Mouse (Mus musculus) hindbrain, embryonic 12.5 days (tissue): ENCODE results near the gene Opn1mw. TPM values are rescaled to one million over a fixed set of nuclear protein-coding genes. Genes with fewer than 3 reads are reported as not detected.

Experiments used
- ATAC-seq: fragments of 200-750 bp; cut with Nextera tagmentation; 2 replicates; pipeline ENCODE4 v1.8.0; 2017; ENCODE audit warnings: moderate TSS enrichment; ENCODE audit not compliant: low FRiP score
- H3K27ac ChIP-seq: fragments of 300-500 bp; sonication (generic); 2 replicates; pipeline ENCODE4 v1.5.1; 2016; ENCODE audit warnings: mild to moderate bottlenecking
- H3K27me3 ChIP-seq: fragments of 300-500 bp; sonication (generic); 2 replicates; pipeline ENCODE4 v1.6.1; 2016; ENCODE audit warnings: mild to moderate bottlenecking
- H3K36me3 ChIP-seq: fragments of 300-500 bp; sonication (generic); 2 replicates; pipeline ENCODE4 v1.6.1; 2016; ENCODE audit warnings: mild to moderate bottlenecking
- H3K4me1 ChIP-seq: fragments of 300-500 bp; sonication (generic); 2 replicates; pipeline ENCODE4 v1.6.1; 2016
- H3K4me2 ChIP-seq: fragments of 300-500 bp; sonication (generic); replicated peaks from 2 replicates; pipeline ENCODE4 v1.6.1; 2016; ENCODE audit warnings: mild to moderate bottlenecking
- H3K4me3 ChIP-seq: fragments of 300-500 bp; sonication (generic); 2 replicates; pipeline ENCODE4 v1.5.1; 2016; ENCODE audit warnings: mild to moderate bottlenecking
- H3K9ac ChIP-seq: fragments of 300-500 bp; sonication (generic); 2 replicates; pipeline ENCODE4 v1.6.1; 2016; ENCODE audit warnings: mild to moderate bottlenecking, moderate library complexity
- H3K9me3 ChIP-seq: fragments of 300-500 bp; sonication (generic); replicated peaks from 2 replicates; pipeline ENCODE4 v1.6.1; 2016; ENCODE audit warnings: mild to moderate bottlenecking
- WGBS: fragments of 180-500 bp; shearing (Covaris S2); methylation state at CpG from one replicate; pipeline ENCODE4 v1.1.7; 2016; 5-methylcytosine and 5-hydroxymethylcytosine counted together
- polyA plus RNA-seq: library from polyadenylated mRNA; unstranded; fragments of >200 nt; fragmentation: Nextera tagmentation; extraction: Ambion mirVana; gene quantifications from 2 replicates; pipeline ENCODE4 v1.2.1, GENCODE M21; 2016

The Opn1mw gene
- polyA plus RNA-seq, 1 experiment from 2014 or later = not detected

- no peaks in the 10 kb centered on the region for H3K9me3 ChIP-seq
- no peak within 1 kb of the TSS for H3K9ac ChIP-seq
- 83% methylated on average over 1 of the region's 1 CpGs for WGBS
- H3K4me3 ChIP-seq = no peak within 1 kb of the TSS
- no peaks in the 10 kb centered on the region for H3K36me3 ChIP-seq
- no peak for ATAC-seq
- H3K4me1 ChIP-seq = no peaks in the 10 kb centered on the region
- H3K27me3 ChIP-seq = no peaks in the 10 kb centered on the region
- H3K4me2 ChIP-seq = no peak within 1 kb of the TSS
- no peak within 1 kb of the TSS for H3K27ac ChIP-seq
These were observed 40.5 kb downstream of the Opn1mw start, which contains the start of gene Tex28 for GRCm38 (mm10) chrX:74167738-74168137. Gene Tex28 (minus strand): TSS chrX:74167838.

GRCm38 (mm10) chrX:74176959-74177358 is 49.7 kb downstream of the Opn1mw start, which contains the start of gene Tktl1:
Gene Tktl1 (plus strand): TSS chrX:74177259.
- Histone ChIP-seq H3K36me3 (no peaks in the 10 kb centered on the region), H3K4me1 (no peaks in the 10 kb centered on the region), H3K4me3 (no peak within 1 kb of the TSS), H3K27ac (no peak within 1 kb of the TSS), H3K4me2 (no peak within 1 kb of the TSS), H3K9me3 (no peaks in the 10 kb centered on the region), H3K27me3 (no peaks in the 10 kb centered on the region), H3K9ac (no peak within 1 kb of the TSS)
- 88% methylated on average over 17 of the region's 17 CpGs for WGBS
- no peak for ATAC-seq

Other genes with a start within 250 kb of the Opn1mw start
- 0.19 and 0.20 TPM in 2 replicates for gene Avpr2, start 235.4 kb upstream of the Opn1mw start, polyA plus RNA-seq
- 45.6 and 58.4 TPM in 2 replicates for gene L1cam, start 231.4 kb upstream of the Opn1mw start, polyA plus RNA-seq
- gene Arhgap4, start 205.6 kb upstream of the Opn1mw start, polyA plus RNA-seq = 2.7 and 3.4 TPM in 2 replicates
- 105 and 118 TPM in 2 replicates for gene Naa10, start 205.5 kb upstream of the Opn1mw start, polyA plus RNA-seq
- gene Renbp, start 196.6 kb upstream of the Opn1mw start, polyA plus RNA-seq = 19.7 and 20.3 TPM in 2 replicates
- gene Hcfc1, start 161.1 kb upstream of the Opn1mw start, polyA plus RNA-seq = 77.4 and 78.6 TPM in 2 replicates
- 53.9 and 58.2 TPM in 2 replicates for gene Irak1, start 103.5 kb upstream of the Opn1mw start, polyA plus RNA-seq
- 14.9 and 16.7 TPM in 2 replicates for gene Mecp2, start 7.9 kb downstream of the Opn1mw start, polyA plus RNA-seq
- not detected in 2 replicates for gene Tex28, start 40.4 kb downstream of the Opn1mw start, polyA plus RNA-seq
- 0.10 and 0.18 TPM in 2 replicates for gene Tktl1, start 49.8 kb downstream of the Opn1mw start, polyA plus RNA-seq
- 253 and 262 TPM in 2 replicates for gene Flna, start 122.4 kb downstream of the Opn1mw start, polyA plus RNA-seq
- 17.0 and 18.2 TPM in 2 replicates for gene Emd, start 127.2 kb downstream of the Opn1mw start, polyA plus RNA-seq
- gene Rpl10, start 143.3 kb downstream of the Opn1mw start, polyA plus RNA-seq = 520 and 550 TPM in 2 replicates
- 80.2 and 85.6 TPM in 2 replicates for gene Taz, start 154.4 kb downstream of the Opn1mw start, polyA plus RNA-seq
- 6.3 and 6.5 TPM in 2 replicates for gene Dnase1l1, start 154.9 kb downstream of the Opn1mw start, polyA plus RNA-seq
- gene Atp6ap1, start 169.6 kb downstream of the Opn1mw start, polyA plus RNA-seq = 140 and 143 TPM in 2 replicates
- gene Gdi1, start 177.5 kb downstream of the Opn1mw start, polyA plus RNA-seq = 697 and 732 TPM in 2 replicates
- 62.3 and 65.8 TPM in 2 replicates for gene Fam50a, start 185.6 kb downstream of the Opn1mw start, polyA plus RNA-seq
- 48.6 and 51.8 TPM in 2 replicates for gene Plxna3, start 201.6 kb downstream of the Opn1mw start, polyA plus RNA-seq
- gene Lage3, start 226.2 kb downstream of the Opn1mw start, polyA plus RNA-seq = 90.1 and 94.4 TPM in 2 replicates
- gene Ubl4a, start 245.8 kb downstream of the Opn1mw start, polyA plus RNA-seq = 56.7 and 63.1 TPM in 2 replicates
- 10.1 and 10.5 TPM in 2 replicates for gene Slc10a3, start 245.9 kb downstream of the Opn1mw start, polyA plus RNA-seq